Mouse (Mus musculus) cerebral cortex, adult 2 months (tissue): ENCODE data around the gene Tpgs1.

Source experiments
- WGBS: fragments of 180-500 bp; shearing (Covaris S2); methylation state at CpG from one replicate; pipeline ENCODE4 v1.1.7; 2018; 5-methylcytosine and 5-hydroxymethylcytosine counted together

Gene Tpgs1

GRCm38 (mm10) chr10:79691986-79692548 is 22.9 kb downstream of the Tpgs1 start:
- WGBS = 89% methylated on average over 2 of the region's 2 CpGs

GRCm38 (mm10) chr10:79693580-79694378 is 24.6 kb downstream of the Tpgs1 start:
- WGBS = 80% methylated on average over 12 of the region's 12 CpGs

- WGBS = 76% methylated on average over 6 of the region's 6 CpGs
Observed at GRCm38 (mm10) chr10:79694379-79694655, 25.1 kb downstream of the Tpgs1 start.

GRCm38 (mm10) chr10:79695231-79696128 is 26.3 kb downstream of the Tpgs1 start:
- 49% methylated on average over 13 of the region's 13 CpGs for WGBS

- 60% methylated on average over 9 of the region's 9 CpGs for WGBS
Observed at GRCm38 (mm10) chr10:79696129-79696651, 27.0 kb downstream of the Tpgs1 start.

GRCm38 (mm10) chr10:79697916-79698315 is 28.7 kb downstream of the Tpgs1 start:
- WGBS = 62% methylated on average over 6 of the region's 6 CpGs

- WGBS = 90% methylated on average over 6 of the region's 6 CpGs
Observed at GRCm38 (mm10) chr10:79698459-79698858, 29.3 kb downstream of the Tpgs1 start.

- 52% methylated on average over 7 of the region's 7 CpGs for WGBS
Observed at GRCm38 (mm10) chr10:79700676-79701075, 31.5 kb downstream of the Tpgs1 start.

GRCm38 (mm10) chr10:79701443-79702129 is 32.4 kb downstream of the Tpgs1 start:
- 63% methylated on average over 10 of the region's 10 CpGs for WGBS

GRCm38 (mm10) chr10:79702970-79703369 is 33.8 kb downstream of the Tpgs1 start:
- WGBS = 64% methylated on average over 4 of the region's 4 CpGs

- WGBS = 60% methylated on average over 10 of the region's 10 CpGs
Observed at GRCm38 (mm10) chr10:79703541-79703940, 34.4 kb downstream of the Tpgs1 start.

GRCm38 (mm10) chr10:79704065-79704969 is 35.1 kb downstream of the Tpgs1 start, which contains the start of gene Bsg:
Gene Bsg (plus strand): TSS chr10:79704491.
- 1% methylated on average over 65 of the region's 65 CpGs for WGBS

GRCm38 (mm10) chr10:79704970-79705360 is 35.8 kb downstream of the Tpgs1 start:
- 2% methylated on average over 10 of the region's 10 CpGs for WGBS

GRCm38 (mm10) chr10:79705951-79706350 is 36.8 kb downstream of the Tpgs1 start:
- 58% methylated on average over 5 of the region's 5 CpGs for WGBS

- WGBS = 51% methylated on average over 5 of the region's 5 CpGs
Observed at GRCm38 (mm10) chr10:79706406-79707094, 37.4 kb downstream of the Tpgs1 start.

- 85% methylated on average over 1 of the region's 1 CpGs for WGBS
Observed at GRCm38 (mm10) chr10:79707162-79707561, 38.0 kb downstream of the Tpgs1 start.

GRCm38 (mm10) chr10:79707759-79708158 is 38.6 kb downstream of the Tpgs1 start:
- WGBS = 40% methylated on average over 4 of the region's 4 CpGs

- 66% methylated on average over 21 of the region's 21 CpGs for WGBS
Observed at GRCm38 (mm10) chr10:79708668-79709067, 39.5 kb downstream of the Tpgs1 start.

GRCm38 (mm10) chr10:79709307-79709706 is 40.1 kb downstream of the Tpgs1 start:
- 57% methylated on average over 7 of the region's 7 CpGs for WGBS

- 72% methylated on average over 1 of the region's 1 CpGs for WGBS
Observed at GRCm38 (mm10) chr10:79712029-79712428, 42.9 kb downstream of the Tpgs1 start.
